Mouse (Mus musculus): ENCODE measurements at regions not wholly inside any gene's neighbourhood (a gene's known extent, or its start where the extent isn't known, plus 50 kb on each side); places are given as distances from the start of the nearest gene placed in this dataset.

DNA sequence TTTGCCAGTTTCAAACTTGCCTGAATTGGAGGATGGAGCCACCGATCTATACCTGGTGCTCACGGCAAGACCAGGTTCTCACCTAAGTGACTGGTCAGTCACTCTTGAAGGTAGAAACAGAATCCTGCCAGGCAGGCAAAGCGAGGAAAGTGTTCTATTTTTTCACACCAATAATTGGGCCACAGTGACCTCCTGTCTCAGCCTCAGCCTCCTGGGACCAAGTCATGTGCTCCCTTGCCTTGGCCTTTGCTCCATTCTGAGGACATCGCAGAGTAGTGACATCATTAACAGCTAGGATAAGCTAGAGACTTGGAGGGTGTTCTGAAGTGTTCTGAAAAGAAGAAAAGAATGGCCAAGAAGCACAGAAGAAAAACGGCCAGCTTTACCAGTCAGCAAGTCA is 67.5 kb upstream of the Crhr1 start:
- no peaks in the 10 kb centered on the region for H3K27me3 ChIP-seq (ENCODE audit: control insufficient read depth, insufficient read depth, low read length)
- H3K9me3 ChIP-seq (ENCODE audit: control insufficient read depth, low read length), result no peaks in the 10 kb centered on the region
- no peak overlapping the region for H3K4me3 ChIP-seq (ENCODE audit: low read depth, low read length)
- no peak overlapping the region for H3K4me2 ChIP-seq (ENCODE audit: low read depth, low read length, severe bottlenecking)
- H3K36me3 ChIP-seq (ENCODE audit: control insufficient read depth, insufficient read depth, low read length), result no peaks in the 10 kb centered on the region
- 82% methylated on average over 5 of the region's 5 CpGs for WGBS
- no peak for ATAC-seq (replicated peaks; ENCODE audit: low FRiP score)
- no peak overlapping the region for H3K9ac ChIP-seq (ENCODE audit: low read length)
- DNase-seq (ENCODE audit: low spot score), result no peak
- no peaks in the 10 kb centered on the region for H3K4me1 ChIP-seq (replicated peaks; ENCODE audit: control insufficient read depth, insufficient read depth, low read length)
- no peak overlapping the region for H3K27ac ChIP-seq (ENCODE audit: low read depth, low read length)

DNA sequence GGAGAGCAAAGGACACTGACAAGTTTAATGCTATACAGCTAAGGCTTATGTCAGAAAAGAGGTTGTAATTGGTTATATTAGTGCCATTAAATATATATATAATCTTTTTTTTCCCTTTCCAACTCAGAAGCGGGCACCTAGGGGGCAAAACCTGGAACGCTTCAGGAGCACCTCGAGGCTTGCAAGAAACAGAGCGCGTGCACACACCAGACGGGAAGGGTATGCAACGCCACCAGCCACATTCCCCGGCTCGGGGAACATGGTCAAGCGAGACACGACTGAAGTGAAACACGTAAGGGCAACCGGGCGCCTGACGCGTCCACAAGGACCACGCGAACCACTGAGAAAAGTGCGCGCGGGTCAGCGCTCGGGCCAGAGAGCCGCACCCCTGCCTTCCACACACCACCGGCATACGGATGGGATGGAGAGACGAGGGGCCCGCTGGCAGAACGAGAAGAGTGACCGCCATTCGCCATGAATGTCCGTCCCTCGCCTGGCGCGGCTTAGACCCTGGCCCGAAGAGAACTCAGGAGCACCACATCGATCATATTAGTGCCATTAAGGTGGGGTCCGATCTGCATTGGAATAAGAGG is 60.0 kb upstream of the Crhr1 start:
- DNase-seq (ENCODE audit: low spot score) (no peak), ATAC-seq (replicated peaks; ENCODE audit: low FRiP score) (no peak)
- WGBS, result 92% methylated on average over 38 of the region's 38 CpGs
- Histone ChIP-seq H3K4me1 (replicated peaks; ENCODE audit: control insufficient read depth, insufficient read depth, low read length) (no peaks in the 10 kb centered on the region), H3K27ac (ENCODE audit: low read depth, low read length) (no peak overlapping the region), H3K4me3 (ENCODE audit: low read depth, low read length) (no peak overlapping the region), H3K27me3 (ENCODE audit: control insufficient read depth, insufficient read depth, low read length) (no peaks in the 10 kb centered on the region), H3K9me3 (ENCODE audit: control insufficient read depth, low read length) (no peaks in the 10 kb centered on the region), H3K36me3 (ENCODE audit: control insufficient read depth, insufficient read depth, low read length) (no peaks in the 10 kb centered on the region), H3K4me2 (ENCODE audit: low read depth, low read length, severe bottlenecking) (no peak overlapping the region), H3K9ac (ENCODE audit: low read length) (no peak overlapping the region)

DNA sequence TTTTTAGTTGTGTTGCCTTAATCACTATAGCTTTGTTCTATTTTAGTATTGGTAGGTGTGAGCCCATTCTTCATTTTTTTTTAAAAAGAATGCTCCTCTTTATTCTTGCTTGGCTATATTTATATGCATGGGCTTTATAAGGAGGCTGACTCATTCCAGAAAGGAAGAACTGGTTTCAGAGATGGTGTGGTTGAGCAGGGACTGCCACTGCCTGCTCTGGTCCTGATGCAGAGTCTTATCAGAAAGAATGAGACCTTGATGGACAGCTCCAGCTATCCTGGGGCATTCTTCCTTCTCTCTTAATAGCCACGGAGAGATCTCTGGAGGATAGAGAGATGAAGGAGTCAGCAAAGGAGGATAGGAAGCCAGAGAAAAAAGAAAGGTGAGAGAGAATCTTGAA is 57.9 kb upstream of the Crhr1 start:
- no peaks in the 10 kb centered on the region for H3K27me3 ChIP-seq (ENCODE audit: control insufficient read depth, insufficient read depth, low read length)
- H3K27ac ChIP-seq (ENCODE audit: low read depth, low read length), result no peak overlapping the region
- no peaks in the 10 kb centered on the region for H3K4me1 ChIP-seq (replicated peaks; ENCODE audit: control insufficient read depth, insufficient read depth, low read length)
- H3K9ac ChIP-seq (ENCODE audit: low read length), result no peak overlapping the region
- ATAC-seq (replicated peaks; ENCODE audit: low FRiP score), result no peak
- no peaks in the 10 kb centered on the region for H3K36me3 ChIP-seq (ENCODE audit: control insufficient read depth, insufficient read depth, low read length)
- no peak overlapping the region for H3K4me3 ChIP-seq (ENCODE audit: low read depth, low read length)
- no peak for DNase-seq (ENCODE audit: low spot score)
- no peaks in the 10 kb centered on the region for H3K9me3 ChIP-seq (ENCODE audit: control insufficient read depth, low read length)
- WGBS, result 67% methylated on average over 1 of the region's 1 CpGs
- no peak overlapping the region for H3K4me2 ChIP-seq (ENCODE audit: low read depth, low read length, severe bottlenecking)

DNA sequence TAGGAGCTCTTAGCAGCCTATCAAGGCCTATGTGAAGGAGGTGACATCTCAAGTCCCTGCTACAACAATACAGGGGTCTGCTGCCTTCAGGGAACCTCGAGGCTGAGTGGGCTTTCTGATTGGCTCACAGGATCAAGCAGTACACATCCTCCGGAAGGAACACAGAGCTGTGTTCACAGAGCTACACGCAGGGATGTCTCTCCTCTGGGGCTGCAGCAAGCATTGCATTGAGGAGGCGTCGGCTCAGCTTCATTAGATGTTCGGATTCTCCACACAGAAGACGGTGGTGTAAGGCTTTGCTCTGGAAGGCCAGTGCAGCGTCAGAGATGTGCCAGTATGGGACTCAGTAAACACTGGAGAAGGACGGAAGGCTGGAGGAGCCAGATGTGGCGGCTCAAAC is 57.3 kb upstream of the Crhr1 start:
- WGBS, result 67% methylated on average over 10 of the region's 10 CpGs
- DNase-seq (ENCODE audit: low spot score) (no peak), ATAC-seq (replicated peaks; ENCODE audit: low FRiP score) (no peak)
- Histone ChIP-seq H3K27ac (ENCODE audit: low read depth, low read length) (no peak overlapping the region), H3K36me3 (ENCODE audit: control insufficient read depth, insufficient read depth, low read length) (no peaks in the 10 kb centered on the region), H3K4me2 (ENCODE audit: low read depth, low read length, severe bottlenecking) (no peak overlapping the region), H3K4me1 (replicated peaks; ENCODE audit: control insufficient read depth, insufficient read depth, low read length) (no peaks in the 10 kb centered on the region), H3K27me3 (ENCODE audit: control insufficient read depth, insufficient read depth, low read length) (no peaks in the 10 kb centered on the region), H3K4me3 (ENCODE audit: low read depth, low read length) (no peak overlapping the region), H3K9me3 (ENCODE audit: control insufficient read depth, low read length) (no peaks in the 10 kb centered on the region), H3K9ac (ENCODE audit: low read length) (no peak overlapping the region)

DNA sequence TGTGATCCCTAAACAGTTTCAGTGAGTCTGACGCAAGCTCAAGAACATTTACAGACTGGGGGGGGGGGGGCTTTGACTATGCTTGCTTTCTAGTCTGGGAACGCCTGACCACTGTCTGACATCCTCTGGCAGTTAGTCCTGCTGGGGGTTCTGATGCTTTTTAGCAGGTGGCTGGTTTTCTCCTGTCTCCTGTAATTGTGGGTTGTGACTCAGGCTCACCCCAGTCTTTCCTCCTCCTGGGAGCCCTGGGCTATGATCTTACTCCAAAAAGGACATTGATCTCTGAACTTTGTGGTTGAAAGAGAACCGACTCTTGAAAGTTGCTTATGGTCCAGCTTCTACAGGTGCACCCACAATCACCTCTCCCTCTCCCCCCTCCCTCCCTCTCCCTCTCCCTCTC is 50.6 kb upstream of the Crhr1 start:
- Histone ChIP-seq H3K4me2 (ENCODE audit: low read depth, low read length, severe bottlenecking) (no peak overlapping the region), H3K4me1 (replicated peaks; ENCODE audit: control insufficient read depth, insufficient read depth, low read length) (no peaks in the 10 kb centered on the region), H3K4me3 (ENCODE audit: low read depth, low read length) (no peak overlapping the region), H3K9me3 (ENCODE audit: control insufficient read depth, low read length) (no peaks in the 10 kb centered on the region), H3K36me3 (ENCODE audit: control insufficient read depth, insufficient read depth, low read length) (no peaks in the 10 kb centered on the region), H3K9ac (ENCODE audit: low read length) (no peak overlapping the region), H3K27me3 (ENCODE audit: control insufficient read depth, insufficient read depth, low read length) (no peaks in the 10 kb centered on the region), H3K27ac (ENCODE audit: low read depth, low read length) (no peak overlapping the region)
- no peak for ATAC-seq (replicated peaks; ENCODE audit: low FRiP score)
- 83% methylated on average over 3 of the region's 3 CpGs for WGBS
- no peak for DNase-seq (ENCODE audit: low spot score)
